ENCODE assay signal across 19 mouse cellular contexts in genomic region chr2:10516516-10516915, GRCm38 (mm10).
DNase-seq lines count a peak whose midpoint lies in the region; ATAC-seq lines count a peak whose summit lies in the region.
"Had no signal": no experiment of that assay in that cellular context is flagged by ENCODE, and none has a peak within 500 bp of the region (broad histone marks: within the 10 kb centered on the region; RNA-seq: fewer than 3 reads in every experiment).

No protein-coding gene starts in this region.

- H3K27me3 ChIP-seq in kidney, embryonic 14.5 days (ENCODE audit: control insufficient read depth, insufficient read depth, low read length), result no peaks in the 10 kb centered on the region
- H3K27me3 ChIP-seq in liver, embryonic 16.5 days (ENCODE audit: control insufficient read depth, insufficient read depth, low read depth, low read length), result no peaks in the 10 kb centered on the region
- H3K27me3 ChIP-seq: heart, embryonic 13.5 days had no signal

- H3K27ac ChIP-seq in kidney, embryonic 14.5 days (ENCODE audit: low read depth, low read length), result no peak overlapping the region
- no peak overlapping the region for H3K27ac ChIP-seq in liver, embryonic 16.5 days (ENCODE audit: low read length)
- H3K27ac ChIP-seq: embryonic facial prominence, embryonic 10.5 days; forebrain, embryonic 13.5 days; gastrocnemius, adult 2 months; heart, embryonic 13.5 days had no signal

- H3K4me1 ChIP-seq in kidney, embryonic 14.5 days (ENCODE audit: control insufficient read depth, insufficient read depth, low read length), result no peaks in the 10 kb centered on the region
- H3K4me1 ChIP-seq in liver, embryonic 16.5 days (ENCODE audit: control insufficient read depth, low read depth, low read length), result no peaks in the 10 kb centered on the region
- H3K4me1 ChIP-seq: embryonic facial prominence, embryonic 10.5 days; heart, embryonic 13.5 days had no signal

- WGBS in kidney, embryonic 14.5 days, result 81% methylated on average over 2 of the region's 2 CpGs
- WGBS in liver, embryonic 16.5 days (ENCODE audit: insufficient replicate concordance), result 57% methylated on average over 2 of the region's 2 CpGs

- peak; percentile 17 to 23 for DNase-seq in kidney, adult 8-10 months
- DNase-seq in liver, result no peak
- DNase-seq in kidney, postnatal 14 days, result peak; percentile 10
- peak; percentile 56 for DNase-seq in yolk sac, embryonic 10.5 days (ENCODE audit: low spot score)
- DNase-seq in adrenal gland, postnatal 10 days, result no peak
- no peak for DNase-seq in right cerebral cortex, postnatal 25 days
- DNase-seq: adrenal gland, adult 2 months; adrenal gland, postnatal 36 days; cerebellum, adult 2 months; cerebellum, postnatal 10 days; forebrain, postnatal 0 days; gastrocnemius, adult 2 months; gastrocnemius, postnatal 36 days; heart, postnatal 36 days had no signal

- H3K4me3 ChIP-seq in kidney, embryonic 14.5 days (ENCODE audit: low read length), result no peak overlapping the region
- H3K4me3 ChIP-seq in liver, embryonic 16.5 days (ENCODE audit: low read depth, low read length), result no peak overlapping the region
- H3K4me3 ChIP-seq: embryonic facial prominence, embryonic 10.5 days; forebrain, embryonic 13.5 days; gastrocnemius, adult 2 months; heart, embryonic 13.5 days had no signal

- H3K4me2 ChIP-seq in kidney, embryonic 14.5 days (replicated peaks; ENCODE audit: low read depth, low read length), result no peak overlapping the region
- H3K4me2 ChIP-seq in liver, embryonic 16.5 days (ENCODE audit: low read depth, low read length), result no peak overlapping the region
- H3K4me2 ChIP-seq: forebrain, embryonic 13.5 days; heart, embryonic 13.5 days had no signal

- ATAC-seq in kidney, embryonic 14.5 days (ENCODE audit: low FRiP score, low TSS enrichment), result no peak
- ATAC-seq in liver, embryonic 16.5 days (ENCODE audit: low read depth), result peak; percentile 79
- ATAC-seq: forebrain, embryonic 13.5 days; forebrain, postnatal 0 days had no signal

- no peaks in the 10 kb centered on the region for H3K36me3 ChIP-seq in kidney, embryonic 14.5 days (ENCODE audit: control insufficient read depth, insufficient read depth, low read length)
- H3K36me3 ChIP-seq in liver, embryonic 16.5 days (ENCODE audit: control insufficient read depth, insufficient read depth), result no peaks in the 10 kb centered on the region
- H3K36me3 ChIP-seq: embryonic facial prominence, embryonic 10.5 days; heart, embryonic 13.5 days had no signal

- no peak overlapping the region for H3K9ac ChIP-seq in kidney, embryonic 14.5 days (ENCODE audit: low read depth, low read length)
- H3K9ac ChIP-seq in liver, embryonic 16.5 days (ENCODE audit: low read depth, low read length), result no peak overlapping the region
- H3K9ac ChIP-seq: forebrain, embryonic 13.5 days; forebrain, postnatal 0 days; heart, embryonic 13.5 days had no signal

- H3K9me3 ChIP-seq in kidney, embryonic 14.5 days (ENCODE audit: control insufficient read depth, low read length), result no peaks in the 10 kb centered on the region
- H3K9me3 ChIP-seq in liver, embryonic 16.5 days (replicated peaks; ENCODE audit: control insufficient read depth, low read length), result no peaks in the 10 kb centered on the region
- H3K9me3 ChIP-seq: embryonic facial prominence, embryonic 10.5 days; forebrain, embryonic 13.5 days; heart, embryonic 13.5 days had no signal

Comparison
In these comparisons a context has a peak if more than half of its experiments do, and no peak if none do; other contexts are left out.
1. DNase-seq: peak in kidney, adult 8-10 months (2 of 2), kidney, postnatal 14 days (single experiment) and yolk sac, embryonic 10.5 days (single experiment); none in liver (single experiment), adrenal gland, postnatal 10 days (single experiment) and right cerebral cortex, postnatal 25 days (single experiment).